Mouse (Mus musculus) MEL-GATA-1-ER (cell line): Measurements from ENCODE around the gene Cmtm7.

ENCODE experiments used
- DNase-seq: peaks from one replicate; pipeline ENCODE4 v3.0.0-alpha.2; 2012; ENCODE audit warnings: low read depth; ENCODE audit errors: extremely low read depth

Cmtm7 gene

DNA sequence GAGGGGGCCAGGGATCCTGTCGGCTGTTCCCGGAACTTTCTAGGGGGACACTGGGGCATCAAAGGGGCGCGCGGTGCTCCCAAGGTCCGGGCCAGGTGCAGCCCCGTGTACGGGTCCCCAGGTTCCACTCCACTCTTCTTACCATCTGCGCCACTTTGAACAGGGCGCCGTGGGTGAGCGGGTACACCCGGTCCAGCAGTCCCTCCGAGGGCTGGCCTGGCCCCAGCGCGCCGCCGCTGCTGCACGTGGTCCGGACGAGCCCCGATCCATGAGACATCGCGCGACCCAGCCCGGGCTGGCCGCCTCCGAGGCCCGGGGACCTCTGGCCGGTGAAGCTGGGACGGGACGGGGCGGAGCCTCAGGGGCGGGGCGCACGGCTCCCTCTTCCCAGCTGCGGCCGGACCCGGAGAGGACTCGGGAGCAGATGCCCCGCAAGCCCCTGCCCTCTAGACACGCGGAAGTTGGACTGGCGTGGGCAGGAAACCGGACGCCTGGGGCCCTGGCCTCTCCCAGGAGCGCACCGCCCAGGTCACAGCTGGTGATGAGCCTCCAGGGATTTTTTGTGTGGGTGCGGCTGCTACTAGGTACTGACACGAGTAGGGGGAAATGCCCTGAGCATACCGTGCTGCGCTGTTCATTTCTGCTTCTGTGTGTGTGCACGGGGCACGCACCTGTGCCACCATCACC, at the start of gene Cmtm7:
Gene Cmtm7, minus strand, starts transcription at position 331 of the 687 bp plus-strand sequence.
- no peak for DNase-seq

DNA sequence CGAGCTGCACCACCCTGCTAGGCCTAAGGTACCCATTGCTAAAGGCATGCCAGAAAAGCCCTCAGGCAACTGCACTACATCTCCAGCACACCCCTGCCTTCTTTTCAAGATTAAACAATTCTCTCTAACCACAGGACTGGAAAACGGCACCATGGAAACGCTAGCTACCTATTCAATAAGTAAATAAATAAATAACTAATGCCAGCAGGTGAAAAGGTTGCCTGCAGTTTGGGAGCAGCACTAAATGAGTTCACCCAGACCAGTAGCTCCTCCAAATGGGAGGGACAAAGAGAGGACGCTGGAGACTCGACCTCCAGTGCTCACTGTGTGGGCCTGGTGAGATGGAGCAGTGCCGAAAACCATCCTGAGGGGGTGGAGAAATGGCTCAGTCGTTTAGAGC, 48.7 kb upstream of the Cmtm7 start:
- DNase-seq, result no peak

DNA sequence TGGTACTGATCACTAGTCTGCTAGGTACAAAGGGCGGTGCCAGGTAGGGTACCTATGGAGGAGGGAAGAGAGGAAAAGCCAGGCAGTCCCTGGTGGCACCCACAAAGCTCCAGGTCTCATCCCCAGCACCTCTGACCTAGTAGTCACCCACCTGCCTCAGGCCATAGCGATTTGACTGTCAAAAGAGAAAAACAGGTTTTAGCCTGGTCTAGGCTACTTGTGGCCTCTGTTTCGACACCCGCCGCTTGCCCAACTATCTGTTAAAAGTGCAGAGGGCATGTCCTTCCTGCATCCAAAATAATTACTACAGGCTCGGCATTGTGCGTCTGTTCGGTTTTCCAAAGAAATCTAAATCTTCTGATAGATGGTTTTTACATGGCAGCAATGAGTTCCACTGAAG, 48.0 kb upstream of the Cmtm7 start:
- no peak for DNase-seq

DNA sequence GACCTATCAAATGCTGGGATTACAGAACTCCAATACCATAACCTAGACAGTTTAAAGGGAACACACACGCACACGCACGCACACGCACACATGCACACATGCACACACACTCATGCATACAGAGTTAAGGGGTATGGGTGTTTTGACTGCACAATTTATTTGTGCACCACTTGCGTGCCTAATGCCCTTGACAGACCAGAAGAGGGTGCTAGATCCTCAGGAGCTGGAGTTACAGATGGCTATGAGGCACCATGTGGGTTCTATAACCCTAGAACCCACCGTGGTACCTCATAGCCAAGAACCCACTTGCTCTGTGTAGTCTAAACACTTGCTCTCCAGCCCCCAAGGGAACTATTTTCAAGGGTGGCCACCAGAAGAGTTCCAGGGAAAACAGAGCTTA, 46.7 kb upstream of the Cmtm7 start:
- DNase-seq, result no peak

DNA sequence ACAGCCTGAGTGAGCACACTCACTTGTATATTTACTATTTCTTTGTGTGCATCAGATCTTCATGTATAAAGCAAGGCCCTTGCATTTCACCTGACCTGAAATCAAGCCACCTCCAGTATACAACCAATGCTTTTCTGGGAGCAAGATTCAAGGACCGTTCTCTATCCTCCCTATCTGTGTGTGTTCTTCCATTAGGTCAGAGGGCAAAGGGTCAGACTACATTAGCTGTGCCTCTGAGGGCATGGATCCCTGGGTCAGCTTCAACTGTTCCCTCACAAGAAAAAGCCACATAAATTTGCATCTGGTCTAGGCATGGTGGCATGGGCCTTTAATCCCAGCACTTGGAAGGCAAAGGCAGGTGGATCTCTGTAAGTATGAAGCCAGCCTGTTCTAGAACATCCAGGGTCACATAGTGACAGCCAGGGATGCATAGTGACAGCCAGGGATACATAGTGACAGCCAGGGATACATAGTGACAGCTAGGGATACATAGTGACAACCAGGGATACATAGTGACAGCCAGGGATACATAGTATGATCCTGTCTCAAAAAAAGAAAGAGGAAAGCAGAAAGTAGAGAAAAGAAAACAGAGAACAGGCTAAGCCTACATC, 45.7 kb upstream of the Cmtm7 start:
- DNase-seq, result no peak

DNA sequence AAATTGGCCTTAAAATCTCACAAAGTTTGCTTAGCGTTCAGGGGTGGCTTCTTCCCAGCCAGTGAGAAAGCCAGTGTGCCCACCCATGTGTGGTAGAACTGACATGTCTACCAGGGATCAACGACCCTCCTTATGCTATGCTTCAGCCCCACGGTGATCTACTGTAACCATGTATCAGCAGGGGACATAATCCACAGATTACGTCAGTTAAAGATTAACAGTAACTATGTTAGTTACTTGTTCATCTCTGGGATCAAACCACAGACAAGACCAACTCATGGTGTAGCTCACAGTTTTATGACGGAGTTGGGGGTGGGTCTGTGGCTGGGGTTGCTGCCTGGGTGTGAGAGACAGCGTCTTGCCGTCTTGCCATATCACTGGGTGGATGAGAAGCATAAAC, 42.5 kb upstream of the Cmtm7 start:
- DNase-seq, result no peak

DNA sequence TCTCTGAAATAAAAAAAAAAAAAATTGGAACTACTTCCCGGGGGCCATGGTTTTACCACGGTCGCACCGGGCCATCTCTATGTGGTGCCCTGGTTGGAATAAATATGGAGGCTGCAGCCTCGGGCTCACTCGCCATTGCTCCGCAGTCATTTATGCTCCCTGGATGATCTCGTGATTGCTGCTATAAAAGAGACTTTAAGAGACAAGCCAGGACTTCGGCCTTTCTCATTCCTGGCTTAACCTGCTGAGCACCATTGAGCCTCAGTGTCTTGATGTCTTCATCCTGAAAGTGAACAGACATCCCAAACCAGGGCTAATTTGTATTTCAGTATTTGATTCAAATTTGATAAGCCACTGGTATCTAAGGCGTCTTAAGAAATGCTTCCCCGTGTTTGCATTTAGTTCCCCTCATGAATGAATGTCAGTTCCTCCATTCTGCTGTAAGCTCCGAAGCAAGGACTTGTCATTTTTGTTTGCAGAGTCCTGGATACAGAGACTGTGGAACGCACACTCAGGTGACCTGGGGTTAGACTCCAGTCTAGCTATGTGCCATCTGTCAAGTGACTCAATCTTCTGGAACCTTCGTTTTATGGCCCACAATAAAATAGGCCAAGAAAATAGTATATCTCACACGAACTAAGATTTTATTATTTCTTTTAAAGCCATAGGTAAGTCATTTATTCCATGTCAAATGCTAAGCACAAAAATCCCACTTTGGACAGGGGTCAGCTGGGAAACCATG, 40.1 kb upstream of the Cmtm7 start:
- no peak for DNase-seq

DNA sequence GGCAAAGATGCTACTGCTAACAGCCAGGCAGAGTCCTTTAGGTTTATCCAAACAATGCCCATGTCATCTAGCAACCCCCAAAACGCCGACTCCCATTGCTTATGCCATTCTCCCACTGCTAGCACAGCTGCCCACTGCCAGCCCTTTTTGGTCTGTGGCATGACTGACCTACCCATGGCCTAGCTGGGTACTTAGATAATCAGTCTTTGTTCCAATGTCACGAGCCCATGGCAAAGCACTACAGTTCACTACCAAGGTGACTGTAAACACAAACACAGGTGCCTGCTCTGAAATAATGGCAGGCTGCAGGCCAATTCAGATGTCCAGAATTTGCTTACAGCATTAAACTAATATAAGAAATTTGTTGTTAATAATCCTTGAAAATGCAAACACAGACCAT, 37.3 kb upstream of the Cmtm7 start:
- no peak for DNase-seq

DNA sequence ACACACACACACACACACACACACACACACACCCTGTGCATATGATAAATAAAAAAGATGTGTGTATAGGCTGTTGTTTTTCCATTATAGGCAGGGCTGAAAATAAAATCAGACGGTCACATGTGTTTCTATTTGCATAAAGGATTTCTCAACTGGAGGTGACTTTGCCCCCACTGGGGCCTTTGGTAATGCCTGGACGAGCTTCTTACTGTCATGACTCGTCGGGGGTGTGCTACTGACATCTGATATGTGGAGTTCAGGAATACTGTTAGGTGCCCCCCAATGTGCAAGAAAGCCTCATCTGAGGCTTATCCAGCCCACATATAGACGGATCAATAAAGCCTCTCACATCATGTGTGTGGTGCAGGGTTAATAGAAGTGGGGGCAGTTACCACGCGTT, 35.4 kb upstream of the Cmtm7 start:
- no peak for DNase-seq

DNA sequence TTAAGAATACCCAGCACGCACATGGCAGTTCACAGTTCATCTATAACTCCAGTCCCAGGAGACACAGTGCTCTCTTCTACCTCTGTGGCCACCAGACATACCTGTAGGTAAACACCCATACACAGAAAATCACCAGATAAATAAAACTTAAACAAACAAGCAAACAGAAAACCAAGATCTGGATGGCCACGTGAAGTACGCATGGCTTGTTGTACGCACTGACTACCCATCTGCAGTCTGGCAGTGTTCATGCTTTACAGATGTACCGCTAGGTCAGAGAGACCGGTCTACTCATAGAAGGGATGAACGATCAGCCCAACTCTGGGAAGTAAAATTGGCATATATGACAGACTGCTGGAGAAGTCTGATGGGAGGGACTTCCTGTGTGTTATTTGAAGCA, 34.5 kb upstream of the Cmtm7 start:
- DNase-seq, result no peak

DNA sequence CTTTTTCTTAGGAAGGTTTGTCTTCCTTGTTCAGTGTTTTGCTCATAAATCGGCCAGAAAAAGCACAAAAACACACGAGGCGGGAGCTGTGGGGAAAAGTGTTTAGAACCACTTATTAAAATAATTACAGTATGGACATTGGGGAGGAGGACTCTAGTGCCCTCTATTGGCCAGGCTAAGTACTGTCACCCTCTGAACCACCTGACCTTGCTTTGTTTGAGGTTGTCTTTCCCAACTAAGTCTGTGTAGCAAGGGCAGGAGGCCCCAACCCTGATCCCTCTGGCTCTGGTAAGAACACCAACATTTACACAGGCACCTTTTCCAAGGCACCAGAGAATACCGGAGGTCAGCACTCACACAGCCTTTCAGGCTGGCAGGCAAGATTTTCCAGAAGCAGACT, 33.7 kb upstream of the Cmtm7 start:
- DNase-seq, result peak; percentile 33

DNA sequence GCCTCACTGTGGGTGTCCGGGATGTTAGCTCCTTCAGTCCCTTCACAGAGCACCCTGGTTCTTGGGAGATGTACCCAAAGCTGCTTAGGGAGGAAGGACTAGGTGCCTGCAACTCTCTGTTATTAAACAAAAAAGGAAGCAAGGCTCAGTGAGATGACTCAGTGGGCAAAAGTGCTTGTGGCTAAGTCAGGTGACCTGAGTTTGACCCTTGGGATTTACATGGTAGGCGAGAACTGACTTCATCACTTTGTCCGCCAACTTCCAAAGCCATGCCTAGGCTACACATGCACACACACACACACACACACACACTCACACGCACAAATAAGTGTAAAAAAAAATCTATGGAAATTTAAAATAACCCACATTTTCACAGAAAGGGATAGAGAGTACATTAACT, 30.3 kb upstream of the Cmtm7 start:
- no peak for DNase-seq

DNA sequence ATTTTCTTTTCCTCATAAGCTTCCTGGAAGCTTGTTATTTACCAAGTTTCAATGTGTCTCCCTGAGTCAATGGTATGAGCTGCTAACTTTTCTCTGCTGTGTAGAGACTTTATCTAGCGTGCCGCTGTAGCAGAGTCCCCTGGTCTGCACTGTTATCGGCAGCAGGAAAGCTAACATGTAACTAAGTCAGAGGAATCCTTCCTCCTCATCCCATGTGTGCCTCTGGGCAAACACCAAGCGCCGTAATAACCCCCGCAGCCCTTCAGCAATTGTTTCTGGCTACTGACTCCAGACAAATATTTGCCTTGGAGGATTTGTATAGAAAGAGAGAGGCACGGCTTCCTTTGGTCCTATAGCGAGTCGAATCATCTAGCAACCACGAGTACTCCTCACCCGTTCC, 29.2 kb upstream of the Cmtm7 start:
- DNase-seq, result no peak

DNA sequence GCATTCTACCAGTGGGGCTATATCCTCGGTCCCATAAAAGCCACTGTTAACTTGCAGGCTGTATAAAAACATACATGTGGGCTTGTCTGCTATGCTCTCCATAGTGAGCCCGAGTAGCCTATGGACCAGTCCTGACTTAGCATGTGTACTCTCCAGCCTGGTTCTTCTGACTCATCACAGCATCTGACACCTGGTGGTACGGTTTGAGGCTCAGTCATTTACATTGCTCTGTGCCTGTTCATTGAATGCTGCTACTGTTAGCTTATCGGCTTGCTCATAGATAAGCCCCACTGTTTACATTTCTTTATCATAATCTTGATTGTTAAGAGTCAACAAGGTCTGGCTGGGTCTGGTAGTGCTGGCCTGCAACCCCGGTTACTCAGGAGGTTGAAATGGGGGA, 27.0 kb upstream of the Cmtm7 start:
- no peak for DNase-seq

DNA sequence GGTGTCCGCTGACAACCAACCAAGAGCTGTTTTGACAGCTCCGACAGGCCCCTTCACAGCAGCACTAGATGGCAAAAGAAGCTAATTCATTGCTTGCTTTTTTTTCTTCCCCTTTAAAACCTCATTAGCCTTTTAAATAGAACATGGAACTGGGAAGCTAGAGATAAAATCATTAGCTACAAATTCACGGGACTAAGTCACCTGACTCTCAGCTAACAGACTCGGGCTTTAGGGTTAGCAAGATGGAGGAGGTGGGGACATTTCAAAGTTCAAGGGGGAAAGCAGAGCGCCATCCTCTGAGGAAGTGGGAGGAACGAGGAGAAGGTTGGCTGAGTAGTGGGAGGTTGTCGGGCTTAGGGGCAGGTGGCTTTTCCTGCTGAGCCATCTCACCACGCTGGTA, 25.6 kb upstream of the Cmtm7 start:
- no peak for DNase-seq

DNA sequence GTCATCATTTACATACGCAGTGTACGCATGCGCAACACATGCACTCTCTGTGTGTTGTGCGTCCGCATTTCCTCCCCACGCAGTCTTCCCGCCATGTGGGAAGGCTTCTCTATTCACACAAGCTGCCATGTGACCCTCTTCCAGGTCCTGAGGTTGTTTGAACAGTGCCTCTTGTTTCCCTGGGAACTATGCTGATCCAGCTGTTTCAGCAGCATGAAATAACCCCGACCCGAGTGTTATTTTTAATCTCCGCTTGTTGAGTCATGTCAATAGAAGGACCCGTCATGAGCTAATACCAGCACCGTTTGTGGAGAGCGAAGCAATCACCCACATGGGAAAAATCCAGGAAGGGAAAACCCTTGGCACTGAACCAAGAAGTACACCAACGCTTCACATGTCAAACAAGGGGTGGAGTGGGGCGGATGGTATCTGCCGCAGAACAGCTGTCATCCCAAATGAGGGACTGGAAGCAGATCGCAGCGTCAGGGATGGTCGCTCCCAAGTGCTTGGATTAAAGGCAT, 23.6 kb upstream of the Cmtm7 start:
- DNase-seq, result no peak

DNA sequence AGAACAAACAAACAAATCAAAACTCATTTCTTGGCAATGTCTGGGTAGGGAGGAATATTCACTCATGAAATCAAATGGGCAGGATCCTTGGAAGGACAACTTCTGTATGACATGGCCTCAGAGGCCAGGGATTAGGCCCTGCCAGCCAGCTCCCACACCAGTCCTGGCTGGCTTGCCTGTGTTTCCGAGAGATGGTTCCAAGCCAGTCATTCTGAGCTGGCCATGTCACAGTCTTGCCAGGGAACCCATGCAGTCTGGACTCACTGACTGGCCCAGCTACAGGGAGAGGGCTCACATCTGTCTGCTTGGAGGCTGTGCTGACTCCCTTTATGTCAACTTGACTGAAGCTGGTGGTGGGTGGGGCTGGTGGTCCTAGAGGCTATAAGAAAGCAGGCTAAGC, 20.5 kb upstream of the Cmtm7 start:
- DNase-seq, result no peak

DNA sequence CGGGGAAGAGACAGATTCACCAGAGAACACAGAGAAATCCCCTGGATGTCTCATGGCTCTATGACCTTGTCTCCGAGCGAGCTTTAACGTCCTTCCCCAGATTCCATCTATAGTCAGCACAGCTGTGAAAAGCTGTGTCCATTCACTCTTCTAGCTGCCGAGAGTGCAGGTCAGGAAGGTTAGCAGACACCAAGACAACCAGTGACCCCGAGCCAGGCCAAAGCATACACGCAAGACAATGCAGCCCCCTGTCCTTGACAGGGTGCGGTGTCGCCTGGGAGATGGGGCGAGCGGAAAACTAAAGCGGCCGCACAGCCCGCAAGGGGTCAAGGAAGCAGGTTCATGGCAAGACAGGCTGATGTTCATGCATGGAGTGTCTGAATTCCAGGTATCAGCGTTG, 19.6 kb upstream of the Cmtm7 start:
- no peak for DNase-seq

DNA sequence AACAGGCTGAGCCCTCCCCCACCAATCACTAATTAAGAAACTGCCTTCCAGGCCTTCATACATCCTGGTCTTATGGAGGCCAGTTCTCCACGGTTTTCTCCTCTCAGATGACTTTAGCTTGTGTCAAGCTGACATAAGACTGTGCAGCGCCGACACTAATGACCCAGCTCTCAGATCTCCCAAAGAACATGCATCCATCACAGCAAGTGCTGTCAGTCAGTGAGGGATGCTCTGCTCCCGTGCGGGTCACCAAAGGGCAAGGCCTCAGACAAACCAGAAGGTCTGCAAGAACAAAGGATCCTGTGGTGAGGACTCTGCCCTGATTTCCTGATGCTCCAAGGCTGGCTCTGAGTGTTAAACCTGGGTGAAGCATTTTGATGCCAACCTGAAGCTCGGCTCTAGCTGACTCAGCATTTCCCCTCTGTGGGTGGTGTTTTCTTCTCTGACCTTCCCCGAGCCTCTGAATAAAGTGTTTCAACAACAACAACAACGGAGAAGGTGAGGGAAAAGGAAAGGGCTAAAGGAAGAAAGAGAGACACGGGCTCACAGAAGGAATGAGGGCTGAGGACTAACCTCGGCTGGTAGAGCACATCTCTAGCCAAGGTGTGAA, 17.9 kb upstream of the Cmtm7 start:
- no peak for DNase-seq

DNA sequence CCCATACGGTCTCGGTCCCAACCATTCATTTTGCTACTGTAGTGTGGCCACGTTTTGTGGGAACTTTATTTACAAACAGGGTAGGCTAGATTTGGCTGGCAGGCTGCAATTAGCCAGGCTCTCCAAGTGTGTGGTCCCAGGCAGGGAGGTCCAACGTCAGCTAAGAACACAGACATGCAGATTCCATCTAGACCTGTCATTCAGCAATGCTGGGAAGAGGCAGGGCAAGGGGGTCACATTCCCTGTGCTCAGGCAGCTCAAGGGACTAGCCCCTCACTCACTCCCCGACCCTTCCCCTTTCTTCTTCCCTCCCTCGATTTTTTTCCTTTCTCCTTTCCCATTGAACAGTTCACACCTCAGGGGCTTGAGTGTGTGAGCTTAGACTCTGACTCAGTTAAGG, 17.2 kb upstream of the Cmtm7 start:
- DNase-seq, result no peak

DNA sequence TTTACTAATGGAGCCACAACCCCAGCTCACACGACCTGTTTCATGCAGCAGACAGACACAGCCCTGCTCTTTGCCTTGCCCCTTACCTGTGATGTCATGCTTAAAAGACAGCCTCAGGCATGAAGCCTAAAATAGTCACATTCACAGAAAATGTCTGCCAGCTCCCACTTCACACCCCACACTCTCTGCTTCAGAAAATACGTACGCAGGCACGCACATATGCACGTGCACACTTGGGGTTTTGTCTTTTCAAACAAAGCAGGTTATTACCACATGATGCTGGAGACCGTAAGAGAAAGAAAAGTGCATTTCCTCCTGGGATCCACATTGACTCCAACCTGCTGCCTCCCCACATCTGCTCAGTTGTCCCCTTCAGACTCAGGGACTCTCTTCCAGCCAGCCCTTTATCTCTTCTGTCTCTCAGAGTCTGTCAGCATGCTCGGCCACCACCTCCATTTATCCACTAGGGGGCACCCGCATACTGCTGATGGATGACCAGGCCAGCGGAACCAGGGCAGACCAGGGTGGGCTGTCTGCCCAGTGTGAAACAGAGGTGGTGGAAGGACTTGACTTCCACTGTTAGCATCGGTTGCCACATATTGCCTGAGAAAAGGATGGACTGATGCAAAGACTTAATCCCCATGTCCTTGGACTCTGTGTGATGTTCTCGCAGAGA, 15.8 kb upstream of the Cmtm7 start:
- DNase-seq, result no peak
